Mouse (Mus musculus): Measurements from ENCODE around the gene Ppil1.

DNA sequence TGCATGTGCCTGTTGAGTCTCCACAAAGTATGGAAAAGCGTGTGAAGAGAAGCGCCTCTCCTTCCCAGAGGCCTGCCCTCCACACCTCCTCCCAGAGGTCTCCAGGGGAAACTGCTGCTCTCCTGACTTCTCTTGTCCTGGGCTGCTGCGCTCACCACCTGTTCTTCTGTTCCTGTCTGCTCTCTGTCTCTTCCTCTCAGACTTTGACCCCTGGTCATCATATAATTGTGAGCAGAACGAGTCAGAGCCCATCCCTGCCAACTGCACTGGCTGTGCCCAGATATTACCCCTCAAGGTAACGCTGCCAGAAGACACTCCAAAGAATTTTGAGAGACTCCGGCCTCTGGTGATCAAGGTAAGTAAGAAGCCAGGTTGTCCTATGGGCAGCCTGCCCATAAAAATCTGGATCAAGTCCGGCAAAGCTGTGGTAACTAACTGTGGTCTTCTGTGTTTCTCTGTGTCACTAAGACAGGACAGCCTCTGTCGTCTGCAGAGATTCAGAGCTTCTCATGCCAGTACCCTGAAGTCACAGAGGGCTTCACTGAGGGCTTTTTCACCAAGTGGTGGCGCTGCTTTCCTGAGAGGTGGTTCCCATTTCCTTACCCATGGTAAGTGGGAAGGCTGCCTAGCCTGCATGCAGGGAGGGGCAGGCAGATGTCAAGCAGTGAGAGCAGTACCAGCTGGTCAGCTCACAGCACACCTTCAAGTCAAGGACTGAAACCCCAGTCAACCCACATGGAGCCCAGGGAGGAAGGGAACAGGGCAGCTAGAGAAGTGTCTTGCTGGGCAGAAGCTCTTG is 30.0 kb upstream of the Ppil1 start:
- TF ChIP-seq CTCF (IDR thresholded peaks at IDR 0.05; ENCODE audit: borderline replicate concordance, insufficient read depth, low read length): no peak
- TF ChIP-seq POLR2A (IDR thresholded peaks at IDR 0.05; ENCODE audit: low read depth, low read length): no peak

Data from embryonic fibroblast, embryonic 13.5 days (primary cell).